Mouse (Mus musculus): Measurements from ENCODE around the gene Il18rap. TPM values are rescaled to one million over a fixed set of nuclear protein-coding genes. Genes with fewer than 3 reads are reported as not detected.

Gene Il18rap
- 0.10 and 0.19 TPM in 2 replicates for polyA plus RNA-seq (2015; fragmentation: Nextera tagmentation; extraction: Ambion mirVana)

GRCm38 (mm10) chr1:40514851-40515585 lies at the start of gene Il18rap:
TSS of gene Il18rap (plus strand) at chr1:40515362.
- Histone ChIP-seq H3K27ac (replicated peaks) (no peak within 1 kb of the TSS), H3K36me3 (no peaks in the 10 kb centered on the region), H3K4me1 (peaks cover 10% of the 10 kb centered on the region; the same call in 1 of the 2 replicates), H3K4me2 (replicated peaks) (0 out of 2 replicates have a peak within 1 kb of the TSS, but pooled peaks have one; percentile 7), H3K27me3 (no peaks in the 10 kb centered on the region), H3K9me3 (no peaks in the 10 kb centered on the region), H3K4me3 (no peak within 1 kb of the TSS), H3K9ac (replicated peaks) (no peak within 1 kb of the TSS)
- WGBS = 6% methylated on average over 9 of the region's 9 CpGs
- peak; percentile 58; the same call in 1 of the 2 replicates for ATAC-seq (replicated peaks)

DNA sequence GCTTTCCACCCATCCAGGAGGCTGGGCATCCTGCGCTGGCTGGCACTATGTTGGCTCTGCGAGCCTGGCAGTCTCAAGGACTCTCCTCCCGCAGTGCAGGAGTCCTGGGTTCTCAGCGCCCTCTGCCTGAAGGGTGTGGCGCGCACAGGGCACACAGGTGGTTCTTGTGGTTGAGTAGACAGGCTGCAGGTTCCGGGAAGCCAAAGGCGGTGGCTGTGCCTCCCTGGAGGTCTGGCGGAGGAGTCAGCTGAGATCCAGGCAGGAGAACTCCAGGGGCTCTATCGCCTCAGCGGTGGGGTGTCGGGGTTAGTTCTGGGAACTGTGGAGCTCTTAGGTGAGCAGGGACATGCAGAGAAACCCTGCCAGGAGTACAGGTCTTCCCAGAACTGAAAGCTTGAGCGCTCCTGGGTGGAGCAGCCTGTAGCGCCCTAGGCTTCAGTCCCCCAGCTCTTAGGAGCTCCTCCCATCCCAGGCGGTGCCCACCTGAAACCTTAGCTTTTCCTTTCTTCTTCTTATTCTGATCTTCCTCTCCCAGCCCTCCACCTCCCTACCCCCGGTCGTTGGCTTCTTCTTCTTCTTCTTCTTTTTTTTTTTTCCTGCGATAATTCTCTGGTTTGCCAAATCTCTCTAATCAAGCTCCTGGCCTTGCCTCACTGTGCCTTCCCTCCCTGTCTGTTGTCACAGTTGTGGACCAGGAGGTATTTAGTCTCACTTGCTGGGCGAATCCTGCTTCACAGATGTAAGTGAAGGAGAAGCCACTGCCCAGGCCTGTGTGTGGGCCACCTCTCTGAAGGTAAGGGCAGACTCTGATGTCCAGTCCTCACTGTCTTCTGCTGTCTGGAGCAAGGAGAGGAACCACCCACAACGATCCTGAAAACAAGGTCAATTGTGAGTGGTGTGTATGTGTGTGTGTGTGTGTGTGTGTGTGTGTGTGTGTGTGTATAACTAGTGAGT lies 49.4 kb upstream of the Il18rap start, which contains the start of gene Il18r1:
Gene Il18r1 (plus strand): TSS at position 76 of the 954 bp plus-strand sequence.
- ATAC-seq (replicated peaks) = no peak
- H3K4me2 ChIP-seq (replicated peaks) = no peak within 1 kb of the TSS
- H3K36me3 ChIP-seq = no peaks in the 10 kb centered on the region
- no peaks in the 10 kb centered on the region for H3K9me3 ChIP-seq
- H3K27me3 ChIP-seq = no peaks in the 10 kb centered on the region
- no peak within 1 kb of the TSS for H3K27ac ChIP-seq (replicated peaks)
- 52% methylated on average over 20 of the region's 20 CpGs for WGBS
- no peak within 1 kb of the TSS for H3K4me3 ChIP-seq
- no peak within 1 kb of the TSS for H3K9ac ChIP-seq (replicated peaks)
- no peaks in the 10 kb centered on the region for H3K4me1 ChIP-seq

DNA sequence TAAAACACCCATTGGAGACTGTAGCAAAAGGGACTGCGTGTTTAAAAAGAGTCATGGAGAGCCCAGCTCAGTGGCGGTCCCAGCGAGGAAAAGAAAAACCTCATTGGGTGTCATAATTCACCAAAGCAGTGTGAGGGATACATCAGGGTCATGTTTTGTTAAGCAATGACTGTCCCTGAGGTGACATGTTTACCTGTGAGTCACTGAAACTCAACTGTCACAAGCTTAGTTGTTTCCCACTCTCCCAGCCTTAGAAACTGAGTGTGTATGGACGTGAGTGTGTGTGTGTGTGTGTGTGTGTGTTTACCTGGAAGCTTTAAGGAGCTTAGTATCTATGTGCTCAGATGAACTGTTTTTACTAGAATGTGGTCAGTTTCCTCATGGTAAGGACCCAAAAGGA lies 47.9 kb upstream of the Il18rap start:
- 95% methylated on average over 4 of the region's 4 CpGs for WGBS

DNA sequence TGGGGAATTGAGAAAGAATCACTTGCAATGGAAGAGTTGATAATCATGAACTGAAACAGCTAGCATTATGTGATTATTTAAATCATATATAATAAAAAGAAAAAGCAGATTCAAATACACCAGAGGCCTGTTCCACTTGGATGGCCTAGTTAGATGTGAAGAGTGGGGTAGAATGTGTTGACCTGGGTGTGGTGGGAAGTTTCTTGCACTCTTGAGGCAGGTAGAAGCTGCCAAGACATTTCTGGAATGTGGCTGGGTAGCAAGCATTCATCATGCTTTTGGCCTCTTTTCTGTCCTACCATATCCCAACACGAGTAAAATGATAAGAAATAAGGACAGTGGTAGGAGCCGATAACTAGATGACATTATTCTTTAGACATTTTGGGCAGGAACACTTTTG lies 46.4 kb upstream of the Il18rap start:
- 88% methylated on average over 2 of the region's 2 CpGs for WGBS
- Histone ChIP-seq H3K27ac (replicated peaks) (no peak overlapping the region), H3K4me2 (replicated peaks) (no peak overlapping the region), H3K4me1 (no peaks in the 10 kb centered on the region), H3K27me3 (no peaks in the 10 kb centered on the region), H3K9ac (replicated peaks) (no peak overlapping the region), H3K4me3 (no peak overlapping the region), H3K9me3 (no peaks in the 10 kb centered on the region), H3K36me3 (no peaks in the 10 kb centered on the region)
- no peak for ATAC-seq (replicated peaks)

More for the DNA sequence above, 47.9 kb upstream of the Il18rap start:
- ATAC-seq (replicated peaks) = no peak
- Histone ChIP-seq H3K36me3 (no peaks in the 10 kb centered on the region), H3K27ac (replicated peaks) (no peak overlapping the region), H3K27me3 (no peaks in the 10 kb centered on the region), H3K9me3 (no peaks in the 10 kb centered on the region), H3K4me2 (replicated peaks) (no peak overlapping the region), H3K9ac (replicated peaks) (no peak overlapping the region), H3K4me3 (no peak overlapping the region), H3K4me1 (no peaks in the 10 kb centered on the region)

DNA sequence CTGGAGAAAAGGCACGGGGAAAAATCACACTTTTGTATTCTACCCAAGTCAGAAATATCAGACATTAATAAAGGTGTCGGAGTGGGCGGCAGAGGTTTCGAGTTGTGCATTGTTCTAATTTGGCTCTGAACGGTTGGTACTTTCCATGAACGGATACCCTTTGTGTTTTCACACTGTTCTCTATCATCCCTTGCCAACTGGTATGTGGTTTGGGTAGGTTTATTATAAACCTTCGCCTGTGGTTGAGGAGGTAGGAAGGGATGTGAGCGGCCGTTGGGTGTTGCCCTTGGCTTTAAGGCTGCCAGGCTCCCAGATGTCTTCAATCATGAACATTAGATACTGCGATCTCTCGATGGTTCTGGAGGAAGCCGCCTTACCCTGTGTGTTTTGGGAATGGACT lies 45.3 kb upstream of the Il18rap start:
- no peak for ATAC-seq (replicated peaks)
- Histone ChIP-seq H3K4me3 (no peak overlapping the region), H3K36me3 (no peaks in the 10 kb centered on the region), H3K27ac (replicated peaks) (no peak overlapping the region), H3K9ac (replicated peaks) (no peak overlapping the region), H3K27me3 (no peaks in the 10 kb centered on the region), H3K9me3 (no peaks in the 10 kb centered on the region), H3K4me2 (replicated peaks) (no peak overlapping the region), H3K4me1 (no peaks in the 10 kb centered on the region)
- WGBS = 90% methylated on average over 12 of the region's 12 CpGs

GRCm38 (mm10) chr1:40472401-40472800 lies 42.8 kb upstream of the Il18rap start:
- no peak overlapping the region for H3K9ac ChIP-seq (replicated peaks)
- no peaks in the 10 kb centered on the region for H3K27me3 ChIP-seq
- H3K27ac ChIP-seq (replicated peaks) = no peak overlapping the region
- no peak overlapping the region for H3K4me2 ChIP-seq (replicated peaks)
- no peaks in the 10 kb centered on the region for H3K4me1 ChIP-seq
- ATAC-seq (replicated peaks) = no peak
- no peak overlapping the region for H3K4me3 ChIP-seq
- H3K36me3 ChIP-seq = no peaks in the 10 kb centered on the region
- 94% methylated on average over 1 of the region's 1 CpGs for WGBS
- no peaks in the 10 kb centered on the region for H3K9me3 ChIP-seq

DNA sequence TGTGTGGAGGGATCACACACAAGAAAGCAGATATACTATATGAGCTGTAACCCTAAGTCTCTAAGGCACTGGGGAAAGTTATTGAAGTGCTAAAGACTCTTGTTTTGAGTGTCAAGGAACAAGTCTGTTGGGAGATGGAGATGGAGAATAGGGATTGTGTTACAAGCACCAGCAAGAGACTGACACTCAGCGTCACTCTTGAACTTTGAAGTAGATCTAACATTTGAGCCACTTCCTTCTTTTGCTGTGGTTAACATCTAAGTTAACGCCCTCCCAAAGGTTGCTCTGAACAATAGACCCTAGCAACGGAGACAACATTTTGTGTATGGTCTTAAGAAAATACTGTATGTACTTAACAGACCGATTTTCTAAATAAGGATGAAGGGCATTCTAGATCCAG lies 41.5 kb upstream of the Il18rap start:
- no peak overlapping the region for H3K4me2 ChIP-seq (replicated peaks)
- H3K27ac ChIP-seq (replicated peaks) = no peak overlapping the region
- H3K9me3 ChIP-seq = no peaks in the 10 kb centered on the region
- no peak overlapping the region for H3K4me3 ChIP-seq
- WGBS = 86% methylated on average over 4 of the region's 4 CpGs
- H3K4me1 ChIP-seq = no peaks in the 10 kb centered on the region
- H3K36me3 ChIP-seq = no peaks in the 10 kb centered on the region
- H3K27me3 ChIP-seq = no peaks in the 10 kb centered on the region
- no peak overlapping the region for H3K9ac ChIP-seq (replicated peaks)
- ATAC-seq (replicated peaks) = no peak

GRCm38 (mm10) chr1:40474336-40474735 lies 40.8 kb upstream of the Il18rap start:
- Histone ChIP-seq H3K4me2 (replicated peaks) (no peak overlapping the region), H3K4me1 (no peaks in the 10 kb centered on the region), H3K9ac (replicated peaks) (no peak overlapping the region), H3K27ac (replicated peaks) (no peak overlapping the region), H3K9me3 (no peaks in the 10 kb centered on the region), H3K36me3 (no peaks in the 10 kb centered on the region), H3K4me3 (no peak overlapping the region), H3K27me3 (no peaks in the 10 kb centered on the region)
- 93% methylated on average over 5 of the region's 5 CpGs for WGBS
- ATAC-seq (replicated peaks) = no peak

DNA sequence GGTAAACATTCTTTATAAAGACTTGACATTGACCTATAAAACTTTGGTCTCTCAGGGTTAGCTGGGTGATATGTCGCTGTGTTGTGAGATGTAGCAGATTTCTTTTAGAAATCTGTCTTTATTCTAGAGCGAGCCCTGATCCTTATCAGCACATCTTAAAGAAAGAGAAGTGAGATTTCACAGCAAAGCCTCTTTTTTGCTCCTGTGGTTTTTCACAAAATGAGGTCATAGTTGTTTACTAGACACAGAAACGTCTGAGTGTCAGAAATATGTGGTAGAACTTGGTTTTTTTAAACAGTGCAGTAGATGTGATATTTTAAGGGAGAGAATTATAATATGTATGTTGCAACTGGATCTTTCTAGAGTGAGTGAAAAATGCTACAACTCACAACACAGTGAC lies 39.5 kb upstream of the Il18rap start:
- ATAC-seq (replicated peaks) = no peak

DNA sequence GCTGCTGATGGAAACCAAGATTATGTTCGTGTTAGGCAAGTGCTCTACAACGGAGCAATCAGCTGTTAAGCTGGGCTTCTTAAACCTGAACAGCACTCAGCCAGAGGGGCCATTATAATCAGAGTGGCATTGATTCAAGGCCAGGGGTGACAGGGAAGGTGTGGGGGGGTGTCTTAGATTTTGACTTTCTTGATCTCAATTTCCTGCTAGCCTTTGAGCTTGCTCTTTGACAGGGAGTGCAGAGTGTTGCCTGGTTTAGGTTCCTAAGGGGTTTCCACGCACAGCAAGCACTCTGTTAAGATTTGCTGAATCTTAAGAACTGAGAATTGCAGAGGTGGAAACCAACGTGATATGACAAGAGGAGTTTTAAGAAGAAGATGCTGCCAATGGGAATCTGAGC lies 38.4 kb upstream of the Il18rap start:
- H3K4me2 ChIP-seq (replicated peaks) = no peak overlapping the region

More for the DNA sequence above, 39.5 kb upstream of the Il18rap start:
- Histone ChIP-seq H3K4me3 (no peak overlapping the region), H3K27ac (replicated peaks) (no peak overlapping the region), H3K9me3 (no peaks in the 10 kb centered on the region), H3K36me3 (no peaks in the 10 kb centered on the region), H3K27me3 (no peaks in the 10 kb centered on the region), H3K9ac (replicated peaks) (no peak overlapping the region), H3K4me2 (replicated peaks) (no peak overlapping the region), H3K4me1 (no peaks in the 10 kb centered on the region)
- WGBS = 68% methylated on average over 3 of the region's 3 CpGs

DNA sequence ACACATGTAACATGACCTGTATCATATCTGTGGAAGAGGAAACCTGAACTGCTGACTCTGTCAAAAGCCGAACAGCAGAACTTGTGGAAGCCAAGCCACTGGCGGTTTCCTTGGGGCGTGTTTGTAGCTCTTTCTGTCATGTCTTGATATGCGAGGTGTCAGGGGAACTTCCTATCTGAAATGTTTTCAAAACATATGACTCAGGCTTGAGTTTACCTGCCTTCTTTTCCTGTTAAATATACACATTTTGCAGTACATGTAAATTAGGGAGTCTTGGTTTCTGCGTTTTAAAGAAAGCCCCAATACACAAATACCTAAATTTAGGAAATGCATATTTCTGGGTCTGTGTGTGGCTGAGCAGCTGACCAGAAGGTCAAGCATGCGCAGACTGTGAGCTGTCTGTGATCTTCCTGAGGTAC lies 35.6 kb upstream of the Il18rap start:
- Histone ChIP-seq H3K27ac (replicated peaks) (no peak overlapping the region), H3K4me1 (no peaks in the 10 kb centered on the region), H3K36me3 (no peaks in the 10 kb centered on the region), H3K9ac (replicated peaks) (no peak overlapping the region), H3K27me3 (no peaks in the 10 kb centered on the region), H3K4me3 (no peak overlapping the region), H3K9me3 (no peaks in the 10 kb centered on the region), H3K4me2 (replicated peaks) (no peak overlapping the region)
- 92% methylated on average over 6 of the region's 6 CpGs for WGBS
- ATAC-seq (replicated peaks) = no peak

More for the DNA sequence above, 38.4 kb upstream of the Il18rap start:
- no peaks in the 10 kb centered on the region for H3K4me1 ChIP-seq
- H3K9ac ChIP-seq (replicated peaks) = no peak overlapping the region
- no peaks in the 10 kb centered on the region for H3K36me3 ChIP-seq
- no peak for ATAC-seq (replicated peaks)
- no peaks in the 10 kb centered on the region for H3K9me3 ChIP-seq
- 75% methylated on average over 4 of the region's 4 CpGs for WGBS
- H3K27ac ChIP-seq (replicated peaks) = no peak overlapping the region
- no peak overlapping the region for H3K4me3 ChIP-seq
- H3K27me3 ChIP-seq = no peaks in the 10 kb centered on the region

- Histone ChIP-seq H3K4me1 (no peaks in the 10 kb centered on the region), H3K4me3 (no peak overlapping the region), H3K9ac (replicated peaks) (no peak overlapping the region), H3K27ac (replicated peaks) (no peak overlapping the region), H3K36me3 (no peaks in the 10 kb centered on the region), H3K27me3 (no peaks in the 10 kb centered on the region), H3K4me2 (replicated peaks) (no peak overlapping the region), H3K9me3 (no peaks in the 10 kb centered on the region)
- ATAC-seq (replicated peaks) = no peak
- WGBS = 88% methylated on average over 4 of the region's 4 CpGs
Measured at GRCm38 (mm10) chr1:40494594-40494993, 20.6 kb upstream of the Il18rap start.
